22 mouse cellular contexts compared by ENCODE assay signal in the genomic region with DNA sequence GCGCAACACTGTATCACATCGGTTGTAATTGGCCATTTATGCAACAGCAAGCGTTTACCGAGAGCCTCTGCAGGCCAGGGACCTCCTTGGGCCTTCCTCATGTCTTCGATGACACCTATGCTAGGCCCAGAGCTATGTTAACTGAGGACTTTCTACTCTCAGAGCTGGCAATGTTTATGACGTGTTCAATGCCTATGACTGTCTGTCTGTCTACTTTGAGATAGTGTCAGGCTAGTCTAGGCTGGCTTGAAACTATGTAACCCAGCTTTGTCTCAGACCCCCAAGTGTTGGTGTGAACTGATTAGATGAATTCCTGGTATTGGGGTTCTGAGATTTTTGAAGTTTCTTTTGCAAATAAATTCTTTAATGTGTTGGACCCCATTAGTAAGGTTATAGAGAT.
A peak's percentile ranks its signal among the peaks of the same experiment; 100 is the strongest.
DNase-seq lines count a peak whose midpoint lies in the region; ATAC-seq lines count a peak whose summit lies in the region.
"Had no signal": no experiment of that assay in that cellular context is flagged by ENCODE, and none has a peak within 500 bp of the region (broad histone marks: within the 10 kb centered on the region; RNA-seq: fewer than 3 reads in every experiment).

No protein-coding gene starts in this region.

- no peak for DNase-seq in limb, embryonic 10.5 days (ENCODE audit: low spot score)
- DNase-seq in c-Kit-positive CD71-positive TER-119-negative erythroid progenitor cells, embryonic 14.5 days (ENCODE audit: low read depth): peak; percentile 43
- DNase-seq in cerebellum, adult 11-12 months: no peak
- DNase-seq in cerebellum, postnatal 36 days: no peak
- DNase-seq: adrenal gland, postnatal 14 days; cerebellum, adult 9-10 months; heart, adult 11 months; heart, postnatal 14 days; kidney, postnatal 36 days; layer of hippocampus, postnatal 36 days; lung, postnatal 4 days had no signal

- H3K4me1 ChIP-seq in forebrain, embryonic 13.5 days: peaks cover 88% of the 10 kb centered on the region
- peaks cover 85% of the 10 kb centered on the region for H3K4me1 ChIP-seq in forebrain, embryonic 12.5 days
- H3K4me1 ChIP-seq in limb, embryonic 13.5 days: peaks cover 72% of the 10 kb centered on the region
- H3K4me1 ChIP-seq in limb, embryonic 10.5 days: peaks cover 57% of the 10 kb centered on the region
- H3K4me1 ChIP-seq in liver, embryonic 16.5 days (ENCODE audit: control insufficient read depth, low read depth, low read length): peaks cover 26% of the 10 kb centered on the region

- no peak for ATAC-seq in forebrain, embryonic 13.5 days
- no peak for ATAC-seq in forebrain, embryonic 12.5 days (ENCODE audit: low FRiP score)
- no peak for ATAC-seq in limb, embryonic 13.5 days (ENCODE audit: low FRiP score, low read depth)
- peak; percentile 27; the same call in 1 of the 2 replicates for ATAC-seq in liver, embryonic 16.5 days (ENCODE audit: low read depth)
- ATAC-seq: inflammation-experienced regulatory T-cells, adult 6 months; midbrain, embryonic 16.5 days had no signal

- H3K27me3 ChIP-seq in forebrain, embryonic 13.5 days: no peaks in the 10 kb centered on the region
- H3K27me3 ChIP-seq in forebrain, embryonic 12.5 days: no peaks in the 10 kb centered on the region
- no peaks in the 10 kb centered on the region for H3K27me3 ChIP-seq in limb, embryonic 13.5 days
- no peaks in the 10 kb centered on the region for H3K27me3 ChIP-seq in limb, embryonic 10.5 days (ENCODE audit: low read depth, poor library complexity, severe bottlenecking)
- no peaks in the 10 kb centered on the region for H3K27me3 ChIP-seq in liver, embryonic 16.5 days (ENCODE audit: control insufficient read depth, insufficient read depth, low read depth, low read length)
- H3K27me3 ChIP-seq: heart, embryonic 13.5 days had no signal

- H3K4me2 ChIP-seq in forebrain, embryonic 13.5 days: no peak overlapping the region
- no peak overlapping the region for H3K4me2 ChIP-seq in forebrain, embryonic 12.5 days
- no peak overlapping the region for H3K4me2 ChIP-seq in limb, embryonic 13.5 days (replicated peaks)
- no peak overlapping the region for H3K4me2 ChIP-seq in liver, embryonic 16.5 days (ENCODE audit: low read depth, low read length)
- H3K4me2 ChIP-seq: heart, embryonic 13.5 days; hindbrain, embryonic 14.5 days had no signal

- no peaks in the 10 kb centered on the region for H3K9me3 ChIP-seq in forebrain, embryonic 13.5 days (replicated peaks)
- no peaks in the 10 kb centered on the region for H3K9me3 ChIP-seq in forebrain, embryonic 12.5 days
- no peaks in the 10 kb centered on the region for H3K9me3 ChIP-seq in limb, embryonic 13.5 days
- no peaks in the 10 kb centered on the region for H3K9me3 ChIP-seq in limb, embryonic 10.5 days (replicated peaks)
- no peaks in the 10 kb centered on the region for H3K9me3 ChIP-seq in liver, embryonic 16.5 days (replicated peaks; ENCODE audit: control insufficient read depth, low read length)
- H3K9me3 ChIP-seq: forebrain, embryonic 10.5 days; heart, embryonic 13.5 days; midbrain, embryonic 10.5 days had no signal

- H3K9ac ChIP-seq in forebrain, embryonic 13.5 days: no peak overlapping the region
- no peak overlapping the region for H3K9ac ChIP-seq in forebrain, embryonic 12.5 days
- no peak overlapping the region for H3K9ac ChIP-seq in limb, embryonic 13.5 days
- H3K9ac ChIP-seq in liver, embryonic 16.5 days (ENCODE audit: low read depth, low read length): no peak overlapping the region
- H3K9ac ChIP-seq: hindbrain, embryonic 14.5 days had no signal

- H3K36me3 ChIP-seq in forebrain, embryonic 13.5 days (ENCODE audit: poor library complexity, severe bottlenecking): no peaks in the 10 kb centered on the region
- H3K36me3 ChIP-seq in forebrain, embryonic 12.5 days (replicated peaks): 0 out of 2 replicates have a peak, but pooled peaks cover 3% of the 10 kb centered on the region
- H3K36me3 ChIP-seq in limb, embryonic 13.5 days: peaks cover 19% of the 10 kb centered on the region
- H3K36me3 ChIP-seq in limb, embryonic 10.5 days: peaks cover 80% of the 10 kb centered on the region
- H3K36me3 ChIP-seq in liver, embryonic 16.5 days (ENCODE audit: control insufficient read depth, insufficient read depth): no peaks in the 10 kb centered on the region

- H3K4me3 ChIP-seq in forebrain, embryonic 13.5 days: no peak overlapping the region
- H3K4me3 ChIP-seq in forebrain, embryonic 12.5 days (replicated peaks): no peak overlapping the region
- no peak overlapping the region for H3K4me3 ChIP-seq in limb, embryonic 13.5 days
- no peak overlapping the region for H3K4me3 ChIP-seq in limb, embryonic 10.5 days
- no peak overlapping the region for H3K4me3 ChIP-seq in liver, embryonic 16.5 days (ENCODE audit: low read depth, low read length)
- H3K4me3 ChIP-seq: forebrain, embryonic 10.5 days; heart, embryonic 13.5 days; midbrain, embryonic 10.5 days; myocyte had no signal

- WGBS in forebrain, embryonic 13.5 days: 82% methylated on average over 6 of the region's 6 CpGs
- 88% methylated on average over 6 of the region's 6 CpGs for WGBS in forebrain, embryonic 12.5 days
- 89% methylated on average over 6 of the region's 6 CpGs for WGBS in limb, embryonic 13.5 days
- WGBS in limb, embryonic 10.5 days: 94% methylated on average over 6 of the region's 6 CpGs
- 69% methylated on average over 6 of the region's 6 CpGs for WGBS in liver, embryonic 16.5 days (ENCODE audit: insufficient replicate concordance)

- 0 out of 2 replicates have a peak overlapping the region, but pooled peaks have one; percentile 27 for H3K27ac ChIP-seq in forebrain, embryonic 13.5 days
- no peak overlapping the region for H3K27ac ChIP-seq in forebrain, embryonic 12.5 days
- H3K27ac ChIP-seq in limb, embryonic 13.5 days: peak overlapping the region; percentile 22; the same call in 1 of the 2 replicates
- no peak overlapping the region for H3K27ac ChIP-seq in limb, embryonic 10.5 days
- H3K27ac ChIP-seq in liver, embryonic 16.5 days (ENCODE audit: low read length): no peak overlapping the region
- H3K27ac ChIP-seq: hindbrain, embryonic 14.5 days; midbrain, embryonic 10.5 days had no signal

Comparison
In these comparisons a context has a peak if more than half of its experiments do, and no peak if none do; other contexts are left out.
1. H3K27ac ChIP-seq: peak in forebrain, embryonic 13.5 days (single experiment) and limb, embryonic 13.5 days (single experiment); none in forebrain, embryonic 12.5 days (single experiment), limb, embryonic 10.5 days (single experiment) and liver, embryonic 16.5 days (single experiment).